Mouse (Mus musculus) left cerebral cortex, postnatal 36 days (tissue): Measurements from ENCODE around the gene Pex1. TPM values are rescaled to one million over a fixed set of nuclear protein-coding genes. Genes with fewer than 3 reads are reported as not detected.
A peak's percentile ranks its signal among the peaks of the same experiment; 100 is the strongest.
"Not testable (repeated sequence)": the region's sequence is repeated elsewhere in the genome, so short reads cannot be mapped to it uniquely, and the experiment has no call there.

ENCODE experiments used
- DNase-seq, 2 experiments: peaks; one replicate each; pipeline ENCODE4 v3.0.0; 2021 to 2022; ENCODE audit warnings: low spot score in 2 of 2, mixed read lengths in 1 of 2
- intact Hi-C: fragments of 180-260 bp; cut with DNase I; formaldehyde crosslinking; loops from one replicate; pipeline ENCODE4 v1.15.1; 2025
- total RNA-seq, 2 experiments: library from RNA; stranded (reverse); gene quantifications; 2 replicates each; pipeline ENCODE4 v1.2.3; 2021

Gene Pex1
- 10 to 100 TPM; 22.3 to 34.6 TPM for total RNA-seq

DNA sequence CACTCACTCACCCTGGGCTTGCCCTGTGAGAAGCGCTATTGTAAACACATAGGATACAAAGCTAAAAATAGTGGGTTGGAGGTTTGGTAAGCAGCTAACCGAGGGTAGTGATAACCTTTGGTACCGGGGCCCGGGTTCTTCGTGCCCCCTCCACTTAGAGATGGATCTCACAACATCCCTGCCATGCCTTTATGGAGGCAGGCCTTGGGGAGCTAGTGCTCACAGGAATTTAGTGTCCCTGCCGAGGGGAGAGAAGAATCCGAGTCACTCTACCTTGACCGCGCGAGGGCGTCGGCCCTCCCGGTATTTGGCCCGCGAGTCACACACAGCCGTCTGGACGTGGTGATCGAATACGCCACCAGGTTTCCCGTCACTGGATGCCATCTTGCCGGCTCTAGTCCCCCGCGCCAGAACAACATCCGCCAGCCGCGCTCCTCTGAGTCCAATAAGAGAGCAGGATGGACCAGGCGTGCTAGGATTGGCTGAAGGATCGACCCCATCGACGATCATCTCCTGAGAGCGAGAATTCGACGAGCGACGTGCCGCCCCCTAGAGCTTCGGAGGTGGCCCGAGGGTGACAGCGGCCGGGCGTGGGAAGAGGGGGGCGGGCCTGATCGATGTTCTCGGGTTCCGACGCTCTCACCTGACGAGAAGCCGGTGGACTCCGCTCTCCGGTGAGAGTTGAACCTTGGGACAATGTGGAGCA, at the start of gene Pex1:
TSS of gene Pex1 (plus strand) at position 374 of the 706 bp plus-strand sequence.
- intact Hi-C loops = no loop called here
- DNase-seq = peak; percentile 93 to 96

DNA sequence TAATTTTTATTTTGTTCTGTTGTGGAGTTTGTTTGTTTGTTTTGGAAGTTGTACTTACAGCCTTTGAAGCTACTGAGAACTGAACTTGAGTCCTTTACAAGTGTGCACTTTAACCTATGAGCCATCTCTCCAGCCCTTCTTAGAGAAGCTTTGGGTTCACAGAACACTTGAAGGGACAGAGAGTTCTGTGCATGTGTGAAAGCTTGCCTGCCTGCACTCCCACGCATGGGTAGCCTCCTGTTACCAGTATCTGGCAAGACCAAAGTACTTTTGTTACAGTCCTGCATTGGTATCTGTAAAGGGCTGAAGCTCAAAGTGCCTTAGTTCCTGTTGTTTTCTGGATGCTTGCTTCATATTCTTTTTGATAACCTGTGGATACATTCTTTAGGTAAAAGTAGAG, 49.6 kb upstream of the Pex1 start:
- no peak for DNase-seq
- intact Hi-C loops = no loop called here

DNA sequence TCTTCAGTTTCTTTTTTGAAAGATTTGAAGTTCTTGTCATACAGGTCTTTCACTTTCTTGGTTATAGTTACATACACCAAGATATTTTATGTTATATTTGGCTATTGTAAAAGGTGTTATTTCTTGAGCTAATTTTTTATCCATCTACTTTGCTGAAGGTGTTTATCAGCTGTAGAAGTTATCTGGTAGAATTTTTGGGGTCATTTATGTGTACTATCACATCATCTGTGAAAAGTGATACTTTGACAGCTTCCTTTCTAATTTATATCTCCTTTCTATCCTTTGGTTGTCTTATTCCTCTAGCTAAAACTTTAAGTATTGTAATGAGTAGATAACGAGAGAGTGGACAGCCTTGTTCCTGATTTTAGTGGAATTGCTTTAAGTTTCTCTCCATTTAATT, 44.4 kb upstream of the Pex1 start:
- DNase-seq = no peak
- intact Hi-C loops = no loop called here

DNA sequence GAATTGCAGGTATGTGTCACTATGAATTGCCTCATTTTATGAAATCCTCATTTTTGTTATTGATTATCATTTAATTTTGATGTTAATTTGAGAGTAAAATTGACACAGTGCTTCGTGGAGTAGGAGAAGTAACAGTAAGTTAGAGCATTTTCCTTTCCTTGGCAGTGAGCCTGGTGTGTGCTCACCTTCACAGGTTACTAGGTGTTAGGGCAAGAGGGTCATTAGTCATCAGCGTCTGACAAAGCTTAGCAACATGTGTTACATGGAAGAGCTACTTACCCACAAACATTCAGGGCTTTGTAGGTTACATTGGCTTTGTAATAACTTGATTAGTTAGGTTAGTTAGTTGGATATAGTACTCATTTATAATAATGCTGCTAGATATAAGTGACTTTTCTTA, 41.7 kb upstream of the Pex1 start:
- intact Hi-C loops = no loop called here
- no peak for DNase-seq

DNA sequence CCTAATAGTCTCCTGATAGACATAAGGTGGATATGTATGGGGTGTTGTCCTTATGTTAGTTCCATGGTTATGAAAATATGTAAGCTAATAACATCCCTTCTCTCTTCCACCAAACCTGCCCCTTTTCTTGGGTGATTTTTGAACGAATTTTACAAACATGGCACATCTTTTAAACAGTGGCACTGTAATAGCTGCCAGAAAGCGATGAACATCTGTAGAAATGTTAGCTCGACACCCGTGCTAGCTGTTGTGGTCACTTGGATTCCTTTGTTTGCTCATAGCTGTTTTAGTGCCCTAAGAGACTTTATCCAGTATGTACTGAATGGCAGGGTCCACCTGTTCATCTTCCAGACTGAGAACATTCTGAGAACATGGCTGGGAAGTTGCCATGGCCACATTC, 24.6 kb upstream of the Pex1 start, which contains the start of gene 1700109H08Rik:
TSS of gene 1700109H08Rik (plus strand) at position 301 of the 400 bp plus-strand sequence.
- DNase-seq = no peak
- intact Hi-C loops = no loop called here

DNA sequence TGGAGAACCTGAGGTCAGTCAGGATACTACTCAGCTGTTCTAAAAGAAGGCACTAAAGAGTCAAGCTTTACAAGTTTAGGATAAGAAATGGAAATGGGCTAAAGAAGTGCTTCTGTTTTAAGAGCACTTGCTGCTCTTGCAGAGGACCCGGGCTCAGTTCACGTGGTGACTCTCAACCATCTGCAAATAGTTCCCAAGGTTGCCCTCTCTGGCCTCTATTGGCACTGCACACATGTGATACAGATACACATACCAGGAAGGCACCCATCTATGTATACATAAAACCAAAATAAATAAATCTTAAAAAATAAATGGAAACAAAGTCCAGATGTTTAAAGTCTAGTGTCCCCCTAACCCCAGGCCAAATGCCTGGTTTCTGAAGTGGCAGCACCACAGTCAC, 21.0 kb upstream of the Pex1 start:
- no peak for DNase-seq
- intact Hi-C loops = no loop called here

DNA sequence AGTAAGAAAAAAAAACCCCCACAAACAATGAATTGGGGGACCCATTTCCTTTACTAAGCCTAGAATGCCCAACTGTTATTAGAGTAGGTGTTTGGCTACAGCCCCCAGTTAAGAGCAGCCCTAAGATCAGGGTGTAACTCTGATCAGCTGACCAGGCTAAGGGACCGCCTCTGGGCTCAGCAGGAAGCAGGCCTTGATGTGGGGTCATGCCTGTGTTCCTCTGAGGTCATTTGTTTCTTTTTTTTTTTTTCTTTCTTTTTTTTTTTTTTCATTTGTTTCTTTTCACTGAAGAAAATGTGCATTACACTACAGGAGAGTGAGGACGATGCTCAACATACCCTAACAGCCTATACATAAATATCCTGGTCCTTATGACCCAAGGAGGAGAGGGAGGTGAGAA, 17.9 kb upstream of the Pex1 start:
- DNase-seq = no peak
- intact Hi-C loops = no loop called here

DNA sequence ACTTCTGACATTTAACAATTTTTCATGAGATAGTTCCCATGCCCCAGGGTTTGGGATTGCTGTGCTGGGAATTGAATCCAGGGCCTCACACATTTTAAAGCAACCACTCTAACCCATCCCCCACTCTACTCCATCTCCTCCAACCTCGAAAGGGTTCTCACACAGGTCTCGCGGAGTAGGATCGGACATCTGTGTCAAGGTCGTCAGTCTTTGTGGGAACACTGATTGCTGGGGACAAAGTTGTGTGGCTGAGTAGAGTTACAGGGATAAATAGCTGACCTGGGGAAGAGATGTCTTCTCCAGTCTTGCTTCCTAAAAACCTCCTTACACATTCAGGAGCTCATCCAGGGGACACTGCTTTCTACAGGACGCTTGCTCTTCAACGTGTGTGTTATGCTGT, 16.8 kb upstream of the Pex1 start:
- intact Hi-C loops = no loop called here
- DNase-seq = no peak

DNA sequence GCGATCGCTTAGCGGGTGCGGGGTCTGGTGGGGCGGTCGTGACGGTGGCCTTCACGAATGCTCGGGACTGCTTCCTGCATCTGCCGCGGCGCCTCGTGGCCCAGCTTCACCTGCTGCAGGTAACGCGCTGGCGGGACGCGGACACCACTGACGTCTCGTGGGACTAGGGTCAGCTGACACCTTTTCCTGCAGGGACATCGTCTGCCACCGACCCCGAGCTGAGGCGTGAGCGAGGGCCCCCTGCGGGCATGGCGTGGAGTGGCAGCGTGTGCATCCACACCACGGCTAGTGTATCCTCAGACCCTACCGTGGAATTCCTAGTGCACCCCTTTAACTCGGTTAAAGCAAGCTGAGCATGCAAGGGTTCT, 517 bp downstream of the Pex1 start, which contains the start of gene Rbm48:
TSS of gene Rbm48 (minus strand) at position 187 of the 368 bp plus-strand sequence.
- intact Hi-C loops = no loop called here
- peak; percentile 84 to 86 for DNase-seq

DNA sequence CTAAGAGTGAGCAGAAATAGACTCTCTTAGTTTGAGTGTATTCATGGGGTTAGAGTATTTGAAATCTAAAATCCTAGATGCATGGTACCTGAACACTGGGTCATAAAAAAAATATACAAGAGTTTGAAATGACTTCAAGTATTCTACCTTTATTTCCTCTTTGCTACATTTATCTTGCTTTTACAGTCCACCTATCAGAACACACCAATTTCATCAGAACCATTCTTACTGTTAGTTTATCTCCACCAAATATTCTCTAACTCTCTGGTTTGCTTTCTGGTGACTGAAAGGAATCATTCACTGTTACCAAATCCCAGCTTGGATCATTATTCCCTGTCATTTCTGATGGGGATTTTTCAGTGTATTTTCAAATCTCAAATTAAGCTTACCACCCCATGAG, 1.3 kb downstream of the Pex1 start:
- DNase-seq = no peak
- intact Hi-C loops = no loop called here

DNA sequence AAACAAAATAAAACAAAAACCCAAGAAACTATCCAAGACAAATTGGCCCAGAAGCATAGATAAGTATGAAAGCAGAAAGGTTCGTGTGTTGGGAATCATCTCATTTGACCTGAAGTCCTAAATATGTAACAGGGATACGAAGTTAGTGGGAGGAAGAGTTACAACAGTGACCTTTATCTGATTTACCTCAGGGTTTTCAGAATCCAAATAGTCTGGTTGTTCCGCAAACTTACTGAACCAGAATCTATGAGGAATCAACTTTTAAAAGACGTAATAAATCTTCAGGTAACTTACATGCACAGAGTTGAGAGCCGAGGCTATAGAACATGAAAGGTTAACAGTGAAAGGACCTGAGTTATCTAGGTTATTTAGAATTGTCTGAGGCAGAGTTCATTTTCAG, 2.9 kb downstream of the Pex1 start:
- intact Hi-C loops = no loop called here
- no peak for DNase-seq

DNA sequence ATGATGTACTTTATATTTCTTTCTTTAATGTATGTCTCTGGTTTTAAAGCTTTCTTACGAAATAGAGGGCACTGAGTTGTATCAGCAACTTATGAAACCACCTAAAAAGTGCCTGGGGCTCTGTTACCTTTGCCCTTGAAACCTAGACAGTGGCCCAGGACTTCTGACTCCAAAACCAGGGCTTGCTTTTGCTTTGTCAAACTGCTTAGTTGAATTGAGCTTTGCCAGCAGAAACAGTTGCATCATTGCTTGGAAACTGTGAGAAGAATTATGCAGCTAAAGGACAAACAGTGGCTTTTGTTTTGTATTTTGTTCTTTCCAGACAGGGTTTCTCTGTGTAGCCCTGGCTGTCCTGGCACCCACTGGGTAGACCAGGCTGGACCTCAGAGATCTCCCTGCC, 4.4 kb downstream of the Pex1 start:
- intact Hi-C loops = no loop called here
- DNase-seq = no peak

DNA sequence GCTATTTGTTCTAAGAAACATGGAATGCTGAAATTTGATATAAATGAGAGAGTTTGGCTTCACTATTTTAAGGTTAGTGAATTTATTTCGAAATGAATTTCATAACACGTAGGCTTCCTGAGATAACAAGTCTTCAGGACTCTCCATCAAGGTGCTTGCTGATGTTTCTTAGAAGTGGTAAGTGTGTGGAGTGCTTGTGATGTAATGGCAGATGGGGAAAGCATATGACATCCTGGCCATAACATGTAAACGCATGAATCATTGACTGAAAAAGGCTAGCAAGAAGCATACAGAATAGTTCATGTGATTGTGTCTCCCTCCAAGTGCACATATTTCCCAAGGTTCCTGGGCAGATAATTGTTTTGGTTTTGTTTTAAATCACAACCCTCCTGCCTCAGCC, 4.9 kb downstream of the Pex1 start:
- DNase-seq = no peak
- intact Hi-C loops = no loop called here

DNA sequence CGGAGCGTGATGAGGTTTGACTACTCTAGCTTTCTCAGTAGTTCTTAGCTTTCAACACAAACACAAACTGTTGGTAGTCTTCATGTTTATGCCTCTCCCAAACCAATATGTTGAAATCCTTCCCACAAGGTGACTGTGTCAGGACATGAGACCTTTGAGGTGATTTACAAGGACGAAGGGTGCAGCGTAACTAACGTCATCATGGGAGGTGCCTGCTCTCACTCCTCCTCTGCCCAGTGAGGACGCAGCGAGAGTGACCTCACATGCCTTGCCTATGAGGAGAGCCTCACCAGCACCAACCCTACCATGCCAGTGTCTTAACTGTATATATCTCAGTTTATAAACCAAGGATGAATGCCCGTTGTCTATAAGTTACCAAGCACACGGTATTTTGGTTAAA, 11.2 kb downstream of the Pex1 start:
- no peak for DNase-seq
- intact Hi-C loops = no loop called here

DNA sequence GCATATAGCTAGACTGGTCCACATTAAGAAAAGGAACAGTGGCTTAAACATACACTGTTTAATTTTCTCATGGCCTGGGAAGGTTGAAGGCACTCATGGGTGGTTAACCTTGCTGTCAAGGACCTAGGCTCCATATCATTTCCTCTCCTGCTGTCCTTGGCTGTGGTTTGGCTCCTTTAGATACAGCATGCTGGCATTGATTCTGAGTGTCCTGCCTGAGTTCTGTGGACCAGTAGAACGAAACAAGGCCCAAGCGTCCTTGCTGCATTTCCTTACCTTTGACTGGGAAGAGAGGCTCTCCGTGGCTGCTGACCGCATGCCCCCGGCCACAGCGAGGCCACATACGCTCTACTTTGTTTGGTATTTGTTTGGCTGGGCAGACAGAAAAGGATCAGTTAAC, 13.4 kb downstream of the Pex1 start:
- no peak for DNase-seq
- intact Hi-C loops = no loop called here

DNA sequence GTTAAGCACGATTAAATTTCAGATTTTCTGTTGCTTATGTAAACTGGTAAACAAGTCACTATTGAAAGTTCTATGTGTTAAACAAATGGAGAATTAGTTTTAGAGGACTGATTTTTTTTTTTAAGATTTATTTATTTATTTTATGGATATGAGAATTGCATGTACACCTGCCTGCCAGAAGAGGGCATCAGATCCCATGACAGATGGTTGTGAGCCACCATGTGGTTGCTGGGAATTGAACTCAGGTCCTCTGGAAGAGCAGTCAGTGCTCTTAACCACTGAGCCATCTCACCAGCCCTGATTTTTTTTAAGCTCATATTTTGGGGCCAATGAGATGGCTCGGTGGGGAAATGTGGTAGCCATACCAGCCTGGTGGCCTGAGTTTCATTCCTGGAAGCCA, 16.0 kb downstream of the Pex1 start:
- intact Hi-C loops, DNase-seq: not testable (repeated sequence)

DNA sequence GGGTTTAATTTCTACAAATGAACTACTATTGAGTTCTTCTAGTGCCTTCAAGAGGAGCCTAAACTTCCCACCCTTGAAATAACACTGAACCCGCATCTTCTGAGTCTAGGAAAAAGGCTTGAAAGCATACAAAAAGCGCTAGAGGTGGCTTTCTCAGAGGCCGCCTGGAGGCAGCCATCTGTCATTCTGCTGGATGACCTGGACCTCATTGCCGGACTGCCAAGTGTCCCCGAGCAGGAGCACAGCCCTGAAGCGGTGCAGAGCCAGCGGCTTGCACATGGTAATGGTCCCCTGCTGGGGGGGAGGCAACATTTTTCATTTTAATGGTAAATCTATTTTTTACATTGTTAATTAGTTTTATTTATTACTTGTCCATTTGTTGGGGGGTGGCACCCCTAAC, 24.6 kb downstream of the Pex1 start:
- intact Hi-C loops = no loop called here
- DNase-seq = no peak

DNA sequence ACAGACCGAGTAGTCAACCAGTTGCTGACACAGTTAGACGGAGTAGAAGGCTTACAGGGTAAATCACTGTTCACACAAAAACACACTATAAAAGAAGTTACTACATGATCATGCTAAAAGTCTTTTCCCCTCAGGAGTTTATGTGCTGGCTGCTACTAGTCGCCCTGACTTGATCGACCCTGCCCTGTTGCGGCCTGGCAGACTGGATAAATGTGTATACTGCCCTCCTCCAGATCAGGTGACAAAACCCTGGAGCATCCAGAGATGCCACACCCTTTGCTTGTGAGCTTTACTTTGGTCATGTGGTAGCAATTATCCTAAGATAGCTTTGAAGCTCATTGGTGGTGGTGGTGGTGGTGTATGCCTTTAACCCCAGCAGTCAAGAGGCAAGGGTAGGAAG, 34.2 kb downstream of the Pex1 start:
- DNase-seq = no peak
- intact Hi-C loops = no loop called here

DNA sequence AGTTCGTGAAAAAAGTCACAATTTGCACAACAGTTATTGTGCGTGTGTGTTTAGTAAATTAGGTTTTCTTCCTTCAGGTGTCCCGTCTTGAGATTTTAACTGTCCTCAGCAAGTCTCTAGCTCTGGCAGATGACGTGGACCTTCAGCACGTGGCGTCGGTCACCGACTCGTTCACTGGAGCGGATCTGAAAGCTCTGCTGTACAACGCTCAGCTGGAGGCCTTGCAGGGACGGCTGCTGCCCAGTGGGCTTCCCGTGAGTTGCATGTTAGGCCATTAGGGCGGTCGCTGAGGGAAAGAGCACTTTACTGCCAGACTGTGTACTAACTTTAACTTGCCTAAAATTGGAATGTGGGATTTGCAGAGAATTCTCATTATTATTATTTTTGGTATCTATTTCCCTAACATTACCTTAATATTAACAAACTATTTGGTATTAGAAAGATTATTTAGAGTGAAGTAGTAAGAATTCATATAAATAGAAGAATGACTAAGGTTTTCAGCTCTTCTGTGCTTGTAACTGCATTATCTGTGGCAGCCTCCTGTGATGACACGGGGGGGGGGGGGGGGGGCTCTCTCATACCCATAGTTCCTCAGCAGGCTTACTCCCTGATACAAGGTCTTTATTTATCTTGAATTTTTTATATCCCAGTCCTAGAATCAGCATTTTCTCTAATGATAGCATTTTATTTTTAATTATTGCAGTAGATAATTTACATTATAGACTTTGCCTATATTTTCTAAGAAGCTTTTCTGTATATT, 35.8 kb downstream of the Pex1 start:
- no peak for DNase-seq
- intact Hi-C loops = no loop called here

DNA sequence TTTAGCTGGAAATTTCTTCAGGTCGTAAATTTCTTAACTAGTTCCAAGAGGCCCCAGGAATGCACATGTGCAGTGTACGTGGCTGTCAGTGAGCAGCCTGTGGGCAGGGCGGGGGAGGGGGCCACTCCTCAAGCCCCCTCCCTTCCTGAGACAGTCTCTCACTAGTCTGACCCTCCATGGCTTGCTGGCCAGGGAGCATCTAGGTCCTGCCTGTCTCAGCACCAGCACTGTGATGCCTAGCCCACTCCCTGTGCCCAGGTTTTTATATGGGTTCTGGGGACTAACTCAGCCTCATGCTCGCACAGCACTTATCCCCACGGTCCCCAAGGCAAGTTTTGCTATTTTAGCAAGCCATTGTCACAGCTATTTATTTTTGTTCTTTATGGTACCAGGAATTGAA, 36.4 kb downstream of the Pex1 start:
- intact Hi-C loops = no loop called here
- DNase-seq = no peak

DNA sequence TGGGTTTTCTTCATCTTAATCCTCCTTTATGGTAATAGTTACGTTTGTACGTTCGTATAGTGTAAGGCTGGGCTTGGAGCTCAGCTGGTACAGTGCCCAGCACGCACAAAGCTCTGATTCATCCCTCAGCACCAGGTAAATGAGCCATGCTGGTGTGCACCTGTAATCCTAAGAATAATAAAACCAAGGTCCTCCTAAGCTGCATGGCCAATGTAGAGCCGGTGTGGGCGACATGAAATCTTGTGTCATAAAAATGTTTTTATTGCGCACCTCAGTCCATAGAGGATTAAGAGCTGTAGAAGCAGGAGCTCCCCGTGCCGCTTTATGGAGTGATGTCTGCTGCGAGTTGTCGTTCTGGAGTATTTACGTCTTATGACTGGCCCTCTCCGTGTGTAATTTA, 37.4 kb downstream of the Pex1 start:
- intact Hi-C loops = no loop called here
- no peak for DNase-seq
